Mouse (Mus musculus) heart, adult 18-20 months (tissue): ENCODE measurements at regions not wholly inside any gene's neighbourhood (a gene's known extent, or its start where the extent isn't known, plus 50 kb on each side); places are given as distances from the start of the nearest gene placed in this dataset.

Experiments used
- microRNA-seq, 2 experiments: library from miRNA; unstranded; fragments of <30 nt; microRNA quantifications; one replicate each; pipeline ENCODE4 v1.2.0; 2022

Small RNA genes in the stretch of these regions (microRNA-seq; reads per million reads assigned to microRNA genes)
- gene Mir181a-1 (87.6 to 140 reads per million in 2 experiments), gene Mir181b-1 (6.8 to 11.4 reads per million in 2 experiments)
